Mouse (Mus musculus): ENCODE data around the gene Ppil4. TPM values are rescaled to one million over a fixed set of nuclear protein-coding genes. Genes with fewer than 3 reads are reported as not detected.

The Ppil4 gene
- polyA plus RNA-seq, 1 experiment from 2014 or later: 17.1 TPM

DNA sequence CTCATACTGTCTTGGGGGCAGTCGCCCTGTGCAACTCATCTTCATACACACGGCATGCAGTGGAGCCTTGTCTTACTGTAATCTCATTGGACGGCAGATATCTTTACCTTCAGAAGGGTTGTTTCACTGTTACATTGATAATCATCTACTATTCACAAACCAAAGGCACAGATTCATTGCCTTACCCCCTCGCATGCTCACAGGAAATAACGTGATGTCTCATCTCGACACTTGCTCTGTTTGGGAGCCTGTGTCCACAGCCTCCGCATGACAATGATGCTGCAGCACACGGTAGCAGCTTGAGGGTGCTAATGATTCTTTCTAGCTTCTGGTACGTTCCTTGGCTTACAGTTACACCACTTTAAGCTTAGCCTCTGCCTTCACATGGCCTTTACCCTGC is 33.4 kb downstream of the Ppil4 start:
- H3K27ac ChIP-seq (ENCODE audit: low read depth, low read length): no peak overlapping the region
- no peaks in the 10 kb centered on the region for H3K4me1 ChIP-seq (replicated peaks; ENCODE audit: control insufficient read depth, insufficient read depth, low read length)
- 95% methylated on average over 9 of the region's 9 CpGs for WGBS
- H3K27me3 ChIP-seq (replicated peaks; ENCODE audit: control insufficient read depth, insufficient read depth, low read length): no peaks in the 10 kb centered on the region
- no peak overlapping the region for H3K4me2 ChIP-seq (replicated peaks; ENCODE audit: low read depth)
- H3K9me3 ChIP-seq (ENCODE audit: control insufficient read depth): no peaks in the 10 kb centered on the region
- H3K9ac ChIP-seq (ENCODE audit: low read depth, low read length): no peak overlapping the region
- ATAC-seq: no peak
- TF ChIP-seq CTCF (IDR thresholded peaks at IDR 0.05; ENCODE audit: low read depth): no peak
- H3K36me3 ChIP-seq (ENCODE audit: control insufficient read depth, insufficient read depth): peaks cover 20% of the 10 kb centered on the region
- H3K4me3 ChIP-seq (ENCODE audit: low read depth, low read length): no peak overlapping the region

DNA sequence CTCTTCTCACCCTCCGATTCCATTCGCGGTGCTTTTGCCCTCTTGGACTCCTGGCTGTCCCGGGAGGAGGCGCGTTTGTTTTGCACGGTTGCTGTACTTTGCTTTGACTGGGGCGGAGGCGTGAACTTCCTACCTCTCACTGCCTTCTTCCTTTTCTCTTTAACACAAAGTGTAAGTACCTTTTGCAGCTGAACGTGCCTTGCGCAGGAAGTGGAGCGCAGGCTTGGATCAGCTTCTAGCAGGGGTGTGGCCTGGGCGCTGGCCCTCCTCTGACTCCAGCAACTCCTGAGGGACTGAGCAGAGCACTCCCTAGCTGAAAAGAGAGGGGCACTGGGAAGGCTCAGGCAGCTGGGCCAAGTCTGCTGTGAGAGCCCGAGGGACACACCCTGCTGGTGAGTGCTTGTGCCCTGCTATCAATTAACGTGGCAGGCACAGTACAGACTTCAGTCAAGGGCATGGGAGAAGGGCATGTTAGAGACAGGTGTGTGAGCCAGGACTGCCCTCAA is 39.5 kb downstream of the Ppil4 start, which contains the start of gene Zc3h12d:
Gene Zc3h12d (plus strand): TSS at position 300 of the 506 bp plus-strand sequence.
- Histone ChIP-seq H3K9me3 (ENCODE audit: control insufficient read depth) (no peaks in the 10 kb centered on the region), H3K27ac (ENCODE audit: low read depth, low read length) (peak within 1 kb of the TSS; percentile 79), H3K4me2 (replicated peaks; ENCODE audit: low read depth) (peak within 1 kb of the TSS; percentile 63), H3K4me1 (replicated peaks; ENCODE audit: control insufficient read depth, insufficient read depth, low read length) (peaks cover 9% of the 10 kb centered on the region; the same call in 1 of the 2 replicates), H3K36me3 (ENCODE audit: control insufficient read depth, insufficient read depth) (no peaks in the 10 kb centered on the region), H3K27me3 (replicated peaks; ENCODE audit: control insufficient read depth, insufficient read depth, low read length) (no peaks in the 10 kb centered on the region), H3K4me3 (ENCODE audit: low read depth, low read length) (peak within 1 kb of the TSS; percentile 27), H3K9ac (ENCODE audit: low read depth, low read length) (peak within 1 kb of the TSS; percentile 31)
- peak; percentile 38 for TF ChIP-seq CTCF (IDR thresholded peaks at IDR 0.05; ENCODE audit: low read depth)
- ATAC-seq: peak; percentile 95
- 1% methylated on average over 15 of the region's 15 CpGs for WGBS

DNA sequence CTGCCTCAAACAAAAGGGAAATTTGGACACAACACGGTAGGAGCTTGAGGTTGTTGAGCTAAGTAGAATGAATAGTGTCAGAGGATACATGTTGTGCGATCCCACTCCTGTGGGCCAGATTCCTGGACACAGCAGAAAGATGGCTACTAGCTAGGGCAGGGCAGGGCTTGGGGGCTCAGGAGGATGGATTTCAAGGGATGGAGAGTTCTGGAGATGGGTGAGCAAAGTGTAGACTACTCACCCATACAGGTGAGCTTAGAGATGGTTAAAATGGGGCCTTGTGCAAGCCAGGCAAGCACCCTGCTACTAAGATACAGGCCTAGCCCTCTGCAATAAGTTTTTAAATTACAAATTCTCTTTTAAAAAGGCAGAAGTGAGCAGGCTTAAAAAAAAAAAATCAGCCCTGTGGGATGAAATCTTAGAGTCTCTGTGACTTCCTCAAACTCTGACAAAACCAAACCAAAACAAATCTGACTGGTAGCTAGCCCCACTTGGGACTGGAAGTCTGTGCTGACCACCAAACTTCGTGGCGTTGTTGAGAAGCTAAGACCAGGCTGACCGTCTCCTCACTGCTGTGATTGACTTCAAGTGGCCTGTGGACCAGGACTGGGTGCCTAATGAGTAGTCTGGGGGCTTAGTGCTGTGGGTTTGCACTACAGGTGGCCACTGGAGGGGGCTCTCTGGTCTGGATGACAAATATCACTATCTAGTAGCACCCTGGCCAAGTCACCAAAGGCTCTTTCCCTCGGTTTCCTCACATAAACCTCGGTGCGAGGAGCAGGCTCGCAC is 40.9 kb downstream of the Ppil4 start:
- Histone ChIP-seq H3K4me2 (replicated peaks; ENCODE audit: low read depth) (no peak overlapping the region), H3K9me3 (ENCODE audit: control insufficient read depth) (no peaks in the 10 kb centered on the region), H3K27me3 (replicated peaks; ENCODE audit: control insufficient read depth, insufficient read depth, low read length) (no peaks in the 10 kb centered on the region), H3K9ac (ENCODE audit: low read depth, low read length) (no peak overlapping the region), H3K36me3 (ENCODE audit: control insufficient read depth, insufficient read depth) (no peaks in the 10 kb centered on the region), H3K4me1 (replicated peaks; ENCODE audit: control insufficient read depth, insufficient read depth, low read length) (peaks cover 9% of the 10 kb centered on the region; the same call in 1 of the 2 replicates), H3K4me3 (ENCODE audit: low read depth, low read length) (no peak overlapping the region), H3K27ac (ENCODE audit: low read depth, low read length) (no peak overlapping the region)
- WGBS: 82% methylated on average over 9 of the region's 9 CpGs
- no peak for ATAC-seq
- TF ChIP-seq CTCF (IDR thresholded peaks at IDR 0.05; ENCODE audit: low read depth): 0 out of 2 replicates have a peak, but pooled peaks have one; percentile 7

DNA sequence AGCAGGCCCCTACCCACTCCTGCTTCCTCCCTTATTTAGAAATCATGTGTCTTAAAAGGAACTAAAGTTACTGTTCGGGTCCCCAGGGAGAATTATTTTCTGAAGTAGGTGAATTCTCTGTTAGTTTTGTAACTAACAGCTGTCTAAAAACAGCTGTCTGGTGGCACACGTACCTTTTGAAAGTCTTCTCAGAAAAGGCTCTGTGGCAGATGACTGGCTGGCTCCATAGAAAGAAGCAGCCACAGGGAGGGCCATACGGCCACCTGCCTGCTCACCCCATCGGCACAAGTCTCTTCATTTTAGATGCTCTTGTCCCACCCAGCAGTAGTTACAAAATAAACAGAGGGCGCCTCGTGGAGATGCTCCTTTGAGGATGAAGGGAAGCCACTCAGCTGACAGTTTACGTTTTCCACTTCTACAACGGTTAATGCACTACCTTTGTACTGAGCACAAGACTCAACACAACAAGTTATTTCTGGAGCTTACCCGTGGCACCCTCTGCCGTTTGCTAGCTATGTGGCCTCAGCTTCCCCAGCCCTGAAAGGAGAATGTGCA is 42.1 kb downstream of the Ppil4 start:
- no peaks in the 10 kb centered on the region for H3K36me3 ChIP-seq (ENCODE audit: control insufficient read depth, insufficient read depth)
- no peaks in the 10 kb centered on the region for H3K27me3 ChIP-seq (replicated peaks; ENCODE audit: control insufficient read depth, insufficient read depth, low read length)
- 66% methylated on average over 10 of the region's 10 CpGs for WGBS
- no peaks in the 10 kb centered on the region for H3K9me3 ChIP-seq (ENCODE audit: control insufficient read depth)
- no peak overlapping the region for H3K4me2 ChIP-seq (replicated peaks; ENCODE audit: low read depth)
- H3K4me1 ChIP-seq (replicated peaks; ENCODE audit: control insufficient read depth, insufficient read depth, low read length): peaks cover 9% of the 10 kb centered on the region; the same call in 1 of the 2 replicates
- TF ChIP-seq CTCF (IDR thresholded peaks at IDR 0.05; ENCODE audit: low read depth): no peak
- no peak for ATAC-seq
- H3K9ac ChIP-seq (ENCODE audit: low read depth, low read length): no peak overlapping the region
- H3K27ac ChIP-seq (ENCODE audit: low read depth, low read length): no peak overlapping the region
- no peak overlapping the region for H3K4me3 ChIP-seq (ENCODE audit: low read depth, low read length)

DNA sequence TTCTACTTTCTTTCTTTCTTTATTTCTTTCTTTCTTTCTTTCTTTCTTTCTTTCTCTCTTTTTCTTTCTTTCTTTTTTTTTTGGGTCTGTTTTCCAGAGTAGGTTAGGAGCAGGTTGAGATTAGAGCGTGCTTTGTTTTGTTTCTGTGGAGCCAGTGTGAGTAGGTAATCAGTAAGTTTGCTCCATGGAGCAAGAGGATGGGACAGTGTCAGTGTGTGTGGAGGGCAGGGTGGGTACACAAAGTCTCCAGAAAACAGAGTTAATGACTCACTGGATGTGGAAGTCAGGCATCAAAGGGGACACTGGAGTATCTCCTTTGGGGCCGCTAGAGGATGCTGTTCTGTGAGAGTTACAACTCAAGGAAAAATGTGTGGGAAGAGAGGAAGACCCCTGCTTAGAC is 44.2 kb downstream of the Ppil4 start:
- no peak for ATAC-seq
- no peak overlapping the region for H3K4me2 ChIP-seq (replicated peaks; ENCODE audit: low read depth)
- H3K27me3 ChIP-seq (replicated peaks; ENCODE audit: control insufficient read depth, insufficient read depth, low read length): no peaks in the 10 kb centered on the region
- H3K36me3 ChIP-seq (ENCODE audit: control insufficient read depth, insufficient read depth): no peaks in the 10 kb centered on the region
- 61% methylated on average over 2 of the region's 2 CpGs for whole genome bisulfite sequencing
- H3K9me3 ChIP-seq (ENCODE audit: control insufficient read depth): no peaks in the 10 kb centered on the region
- peaks cover 7% of the 10 kb centered on the region; the same call in 1 of the 2 replicates for H3K4me1 ChIP-seq (replicated peaks; ENCODE audit: control insufficient read depth, insufficient read depth, low read length)
- H3K4me3 ChIP-seq (ENCODE audit: low read depth, low read length): no peak overlapping the region
- TF ChIP-seq CTCF (IDR thresholded peaks at IDR 0.05; ENCODE audit: low read depth): peak; percentile 25; the same call in 1 of the 2 replicates
- H3K27ac ChIP-seq (ENCODE audit: low read depth, low read length): no peak overlapping the region
- no peak overlapping the region for H3K9ac ChIP-seq (ENCODE audit: low read depth, low read length)

DNA sequence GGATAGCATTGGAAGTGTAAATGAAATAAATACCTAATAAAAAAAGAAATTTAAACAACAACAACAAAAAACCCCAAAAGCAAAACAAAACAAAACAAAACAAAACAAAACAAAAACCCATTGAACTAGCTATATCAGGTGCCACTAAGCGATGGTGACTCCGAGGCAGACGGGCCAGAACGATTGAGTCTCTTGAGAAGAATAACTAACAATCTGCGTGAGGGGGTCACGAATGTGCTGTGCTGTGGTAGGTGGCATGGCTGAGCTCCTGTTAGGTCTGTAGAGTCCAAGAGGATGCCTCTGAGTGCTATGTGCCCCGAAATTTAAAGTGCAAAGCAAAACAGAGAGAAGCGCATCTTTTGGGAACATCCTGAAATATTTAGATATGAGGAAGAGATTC is 44.8 kb downstream of the Ppil4 start:
- Histone ChIP-seq H3K27ac (ENCODE audit: low read depth, low read length) (no peak overlapping the region), H3K9ac (ENCODE audit: low read depth, low read length) (no peak overlapping the region), H3K4me1 (replicated peaks; ENCODE audit: control insufficient read depth, insufficient read depth, low read length) (peaks cover 2% of the 10 kb centered on the region; the same call in 1 of the 2 replicates), H3K4me3 (ENCODE audit: low read depth, low read length) (no peak overlapping the region), H3K9me3 (ENCODE audit: control insufficient read depth) (no peaks in the 10 kb centered on the region), H3K36me3 (ENCODE audit: control insufficient read depth, insufficient read depth) (no peaks in the 10 kb centered on the region), H3K4me2 (replicated peaks; ENCODE audit: low read depth) (no peak overlapping the region), H3K27me3 (replicated peaks; ENCODE audit: control insufficient read depth, insufficient read depth, low read length) (no peaks in the 10 kb centered on the region)
- TF ChIP-seq CTCF (IDR thresholded peaks at IDR 0.05; ENCODE audit: low read depth): no peak
- 92% methylated on average over 8 of the region's 8 CpGs for WGBS
- no peak for ATAC-seq

Data from intestine, postnatal 0 days (tissue).